Mouse (Mus musculus) ES-Bruce4 (cell line): ENCODE results near the gene Galp. TPM values are rescaled to one million over a fixed set of nuclear protein-coding genes. Genes with fewer than 3 reads are reported as not detected.

ENCODE experiments used
- H3K27ac ChIP-seq: 2 replicates; pipeline ENCODE4 v1.5.1; 2012; ENCODE audit warnings: low read length, inconsistent platforms; ENCODE audit not compliant: insufficient read depth
- H3K27me3 ChIP-seq: 2 replicates; pipeline ENCODE4 v1.6.1; 2012; ENCODE audit warnings: mild to moderate bottlenecking, low read length, inconsistent platforms; ENCODE audit not compliant: control insufficient read depth, poor library complexity, insufficient read depth, severe bottlenecking
- H3K36me3 ChIP-seq: 2 replicates; pipeline ENCODE4 v1.6.1; 2012; ENCODE audit warnings: inconsistent platforms, mild to moderate bottlenecking, low read length, moderate library complexity; ENCODE audit not compliant: control insufficient read depth, poor library complexity, insufficient read depth, severe bottlenecking
- H3K4me1 ChIP-seq: one replicate; pipeline ENCODE4 v1.8.1; 2011; ENCODE audit warnings: low read length; ENCODE audit not compliant: control insufficient read depth, insufficient read depth
- H3K4me3 ChIP-seq: 2 replicates; pipeline ENCODE4 v1.5.1; 2011; ENCODE audit warnings: low read depth, mild to moderate bottlenecking, low read length
- H3K9ac ChIP-seq: 2 replicates; pipeline ENCODE4 v1.6.1; 2012; ENCODE audit warnings: low read depth, mild to moderate bottlenecking, inconsistent platforms; ENCODE audit not compliant: poor library complexity, severe bottlenecking
- H3K9me3 ChIP-seq: replicated peaks from 2 replicates; pipeline ENCODE4 v1.6.1; 2012; ENCODE audit warnings: mild to moderate bottlenecking, low read length, inconsistent platforms; ENCODE audit not compliant: control insufficient read depth, poor library complexity, insufficient read depth, severe bottlenecking
- CTCF ChIP-seq: IDR thresholded peaks from one replicate; pipeline ENCODE4 v1.8.1; 2011; ENCODE audit warnings: low read depth, low read length
- EP300 ChIP-seq: IDR thresholded peaks from 2 replicates; pipeline ENCODE4 v1.6.1; 2011; ENCODE audit warnings: low read depth, low read length; ENCODE audit not compliant: insufficient read depth
- POLR2A ChIP-seq: IDR thresholded peaks from one replicate; pipeline ENCODE4 v1.8.1; 2011; ENCODE audit warnings: low read length; ENCODE audit not compliant: insufficient read depth
- polyA plus RNA-seq: library from polyadenylated mRNA; stranded (reverse); fragments of >200 nt; gene quantifications from 2 replicates; pipeline ENCODE4 v1.2.4, GENCODE M21; 2011; ENCODE audit warnings: low read depth; ENCODE audit not compliant: missing spikeins, insufficient read depth, insufficient read length

Gene Galp
- polyA plus RNA-seq, 1 experiment = not detected

DNA sequence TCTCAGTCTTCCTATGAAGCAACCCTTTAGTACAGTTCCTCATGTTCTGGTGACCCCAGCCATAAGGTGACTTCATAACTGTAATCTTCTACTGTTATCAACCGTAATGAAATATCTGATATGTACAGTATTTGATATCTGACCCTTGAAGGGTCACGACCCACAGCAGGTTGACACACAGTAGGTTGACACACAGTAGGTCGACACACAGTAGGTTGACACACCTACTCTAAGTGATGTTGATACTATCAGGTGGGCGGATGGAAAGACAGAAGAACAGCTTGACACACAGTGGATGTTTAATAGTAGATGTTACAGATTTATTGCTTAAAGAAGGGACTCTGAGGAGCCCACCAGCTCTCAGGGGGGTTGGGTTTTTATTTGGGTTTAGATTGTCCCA, 66.1 kb downstream of the Galp start:
- Histone ChIP-seq H3K9me3 (no peaks in the 10 kb centered on the region), H3K9ac (no peak overlapping the region), H3K27me3 (no peaks in the 10 kb centered on the region), H3K4me1 (no peaks in the 10 kb centered on the region), H3K4me3 (no peak overlapping the region), H3K36me3 (no peaks in the 10 kb centered on the region; the same call in 1 of the 2 replicates), H3K27ac (no peak overlapping the region)
- TF ChIP-seq EP300 (no peak), CTCF (no peak), POLR2A (no peak)

DNA sequence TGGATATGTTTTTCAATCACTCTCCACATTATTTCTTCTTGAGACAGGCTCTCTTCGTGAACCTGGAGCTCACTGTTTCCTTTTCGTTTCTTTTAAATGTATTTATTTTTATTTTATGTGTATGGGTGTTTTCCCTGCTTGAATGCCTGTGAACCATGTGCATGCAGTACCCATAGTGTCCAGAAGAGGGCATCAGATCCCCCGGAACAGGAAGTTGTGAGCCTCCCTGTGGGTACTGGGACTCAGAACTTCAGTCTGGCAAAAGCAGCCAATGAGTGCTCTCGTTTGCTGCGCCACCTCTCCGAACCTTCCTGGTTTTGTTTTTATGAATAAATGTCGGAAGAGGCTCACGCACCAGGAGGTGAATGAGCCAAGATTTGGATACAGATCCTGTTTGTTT, 68.8 kb downstream of the Galp start:
- H3K9ac ChIP-seq = no peak overlapping the region
- H3K27me3 ChIP-seq = no peaks in the 10 kb centered on the region
- no peaks in the 10 kb centered on the region for H3K4me1 ChIP-seq
- TF ChIP-seq CTCF (peak; percentile 68), POLR2A (no peak)
- H3K36me3 ChIP-seq = no peaks in the 10 kb centered on the region; the same call in 1 of the 2 replicates
- H3K4me3 ChIP-seq = no peak overlapping the region
- H3K9me3 ChIP-seq = no peaks in the 10 kb centered on the region
- no peak overlapping the region for H3K27ac ChIP-seq

Other genes starting within 250 kb of the Galp start
- gene Vmn1r65, start 186.1 kb upstream of the Galp start, polyA plus RNA-seq = not detected in 2 replicates
- 1.2 TPM in 1 of 2 replicates, not detected in the other for gene Nlrp4c, start 151.9 kb upstream of the Galp start, polyA plus RNA-seq
- gene Zfp787, start 41.1 kb upstream of the Galp start, polyA plus RNA-seq = 24.1 and 30.9 TPM in 2 replicates
- gene Zfp444, start 24.9 kb upstream of the Galp start, polyA plus RNA-seq = 33.7 and 41.1 TPM in 2 replicates
- 0.33 and 0.40 TPM in 2 replicates for gene Zscan5b, start 25.2 kb downstream of the Galp start, polyA plus RNA-seq
- 40.1 and 42.4 TPM in 2 replicates for gene Epp13, start 55.6 kb downstream of the Galp start, polyA plus RNA-seq
- gene Zfp667, start 89.5 kb downstream of the Galp start, polyA plus RNA-seq = 12.7 and 12.8 TPM in 2 replicates
- gene Zfp583, start 134.2 kb downstream of the Galp start, polyA plus RNA-seq = 4.4 and 6.2 TPM in 2 replicates
- 3.2 and 3.8 TPM in 2 replicates for gene Gm3854, start 146.7 kb downstream of the Galp start, polyA plus RNA-seq
- 0.59 and 1.2 TPM in 2 replicates for gene Zfp78, start 166.2 kb downstream of the Galp start, polyA plus RNA-seq
- gene Zfp28, start 186.2 kb downstream of the Galp start, polyA plus RNA-seq = 3.2 and 4.5 TPM in 2 replicates
- 1.1 and 1.3 TPM in 2 replicates for gene Smim17, start 201.6 kb downstream of the Galp start, polyA plus RNA-seq
- 0.32 and 0.34 TPM in 2 replicates for gene Gm20715, start 213.2 kb downstream of the Galp start, polyA plus RNA-seq
- not detected in 2 replicates for gene Olfr1344, start 241.6 kb downstream of the Galp start, polyA plus RNA-seq